Mouse (Mus musculus) limb, embryonic 11.5 days (tissue): Measurements from ENCODE around the gene Tlcd2. TPM values are rescaled to one million over a fixed set of nuclear protein-coding genes. Genes with fewer than 3 reads are reported as not detected.

ENCODE experiments used
- ATAC-seq: fragments of 200-750 bp; cut with Nextera tagmentation; 2 replicates; pipeline ENCODE4 v1.8.0; 2017; ENCODE audit warnings: low read depth; ENCODE audit not compliant: insufficient number of reproducible peaks, low FRiP score, low TSS enrichment
- DNase-seq: peaks from one replicate; pipeline ENCODE4 v3.0.0-alpha.2; 2015; ENCODE audit warnings: low spot score
- H3K27ac ChIP-seq: fragments of 300-500 bp; sonication (generic); replicated peaks from 2 replicates; pipeline ENCODE4 v1.5.1; 2014; ENCODE audit warnings: low read depth, mild to moderate bottlenecking, low read length
- H3K27me3 ChIP-seq: fragments of 300-500 bp; sonication (generic); 2 replicates; pipeline ENCODE4 v1.6.1; 2014; ENCODE audit warnings: mild to moderate bottlenecking, low read length, mixed read lengths; ENCODE audit not compliant: control insufficient read depth, insufficient read depth
- H3K36me3 ChIP-seq: fragments of 300-500 bp; sonication (generic); 2 replicates; pipeline ENCODE4 v1.6.1; 2014; ENCODE audit warnings: mild to moderate bottlenecking, low read length, moderate library complexity, mixed read lengths; ENCODE audit not compliant: control insufficient read depth, insufficient read depth
- H3K4me1 ChIP-seq: fragments of 300-500 bp; sonication (generic); 2 replicates; pipeline ENCODE4 v1.6.1; 2014; ENCODE audit warnings: low read length, mixed read lengths; ENCODE audit not compliant: control insufficient read depth, insufficient read depth
- H3K4me2 ChIP-seq: fragments of 300-500 bp; sonication (generic); 2 replicates; pipeline ENCODE4 v1.6.1; 2014; ENCODE audit warnings: low read depth, mild to moderate bottlenecking, moderate library complexity; ENCODE audit not compliant: severe bottlenecking
- H3K4me3 ChIP-seq: fragments of 300-500 bp; sonication (generic); 2 replicates; pipeline ENCODE4 v1.5.1; 2014; ENCODE audit warnings: low read depth, low read length
- H3K9ac ChIP-seq: fragments of 300-500 bp; sonication (generic); 2 replicates; pipeline ENCODE4 v1.6.1; 2014; ENCODE audit warnings: mild to moderate bottlenecking, low read length
- H3K9me3 ChIP-seq: fragments of 300-500 bp; sonication (generic); 2 replicates; pipeline ENCODE4 v1.6.1; 2016; ENCODE audit warnings: low read length; ENCODE audit not compliant: control insufficient read depth
- WGBS: fragments of 180-500 bp; shearing (Covaris S2); extraction: QIAGEN DNeasy Blood & Tissue Kit; methylation state at CpG from one replicate; pipeline ENCODE4 v1.1.7; 2014; 5-methylcytosine and 5-hydroxymethylcytosine counted together
- polyA plus RNA-seq: library from polyadenylated mRNA; unstranded; fragments of >200 nt; fragmentation: Nextera tagmentation; extraction: Ambion mirVana; gene quantifications from 2 replicates; pipeline ENCODE4 v1.2.1, GENCODE M21; 2014

Gene Tlcd2
- polyA plus RNA-seq, 1 experiment from 2014 or later: 10.4 TPM

DNA sequence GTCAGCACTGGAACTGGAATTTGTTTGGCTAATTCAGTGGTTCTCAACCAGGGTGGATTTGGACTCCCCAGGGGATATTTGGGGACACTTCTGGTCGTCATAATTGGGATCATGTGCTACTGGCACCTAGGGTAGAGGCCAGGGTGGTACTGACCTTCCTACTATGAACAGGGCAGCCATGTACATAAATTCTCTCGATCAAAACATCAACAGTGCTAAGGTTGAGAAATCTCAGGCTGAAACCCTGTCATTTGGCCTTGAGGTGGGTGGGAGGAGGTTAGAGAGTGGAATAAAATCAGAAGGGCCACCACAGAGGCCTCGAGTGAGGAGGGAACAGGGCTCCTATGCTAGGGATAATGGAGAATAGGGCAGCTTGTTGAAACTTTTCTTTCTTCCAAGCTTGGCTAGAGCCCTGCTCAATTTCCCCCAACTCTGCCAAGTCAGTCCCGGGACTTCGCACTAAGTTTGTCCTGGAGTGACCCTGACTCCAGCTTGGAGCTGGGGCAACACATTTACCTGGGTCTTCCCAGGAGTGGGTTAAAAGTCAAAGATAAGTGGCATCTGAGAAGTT lies 2.3 kb upstream of the Tlcd2 start:
- H3K27ac ChIP-seq: no peak overlapping the region
- no peak overlapping the region for H3K4me3 ChIP-seq

DNA sequence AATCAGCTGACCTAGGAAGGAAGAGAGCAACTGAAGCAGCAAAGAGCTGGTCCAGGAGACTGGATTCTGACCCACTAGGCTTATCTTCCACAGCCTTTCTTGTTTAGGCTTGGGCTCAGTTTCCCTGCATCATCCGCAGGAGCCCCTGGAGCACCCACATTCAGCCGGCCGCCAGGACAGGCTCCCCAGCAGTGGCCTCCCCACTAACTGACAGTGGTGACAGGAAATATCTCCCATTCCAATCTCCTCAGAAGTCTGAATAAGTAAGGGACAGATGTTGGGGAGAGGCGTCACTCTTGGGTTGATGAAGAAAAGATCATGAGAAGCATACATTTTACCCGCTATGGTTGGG lies 1.8 kb upstream of the Tlcd2 start:
- H3K9me3 ChIP-seq: no peaks in the 10 kb centered on the region
- H3K27ac ChIP-seq: peak overlapping the region; percentile 80; the same call in 1 of the 2 replicates
- ATAC-seq (no peak), DNase-seq (no peak)
- H3K4me3 ChIP-seq: no peak overlapping the region
- peaks cover 29% of the 10 kb centered on the region for H3K4me1 ChIP-seq
- H3K9ac ChIP-seq: no peak overlapping the region
- no peaks in the 10 kb centered on the region for H3K27me3 ChIP-seq
- H3K4me2 ChIP-seq: peak overlapping the region; percentile 78
- H3K36me3 ChIP-seq: no peaks in the 10 kb centered on the region
- 29% methylated on average over 5 of the region's 5 CpGs for whole genome bisulfite sequencing

More for the DNA sequence above, 2.3 kb upstream of the Tlcd2 start:
- H3K27me3 ChIP-seq: no peaks in the 10 kb centered on the region
- whole genome bisulfite sequencing: 79% methylated on average over 5 of the region's 5 CpGs
- no peak overlapping the region for H3K9ac ChIP-seq
- no peaks in the 10 kb centered on the region for H3K9me3 ChIP-seq
- peaks cover 29% of the 10 kb centered on the region for H3K4me1 ChIP-seq
- no peak for DNase-seq
- H3K36me3 ChIP-seq: no peaks in the 10 kb centered on the region
- no peak for ATAC-seq
- H3K4me2 ChIP-seq: 0 out of 2 replicates have a peak overlapping the region, but pooled peaks have one; percentile 24

DNA sequence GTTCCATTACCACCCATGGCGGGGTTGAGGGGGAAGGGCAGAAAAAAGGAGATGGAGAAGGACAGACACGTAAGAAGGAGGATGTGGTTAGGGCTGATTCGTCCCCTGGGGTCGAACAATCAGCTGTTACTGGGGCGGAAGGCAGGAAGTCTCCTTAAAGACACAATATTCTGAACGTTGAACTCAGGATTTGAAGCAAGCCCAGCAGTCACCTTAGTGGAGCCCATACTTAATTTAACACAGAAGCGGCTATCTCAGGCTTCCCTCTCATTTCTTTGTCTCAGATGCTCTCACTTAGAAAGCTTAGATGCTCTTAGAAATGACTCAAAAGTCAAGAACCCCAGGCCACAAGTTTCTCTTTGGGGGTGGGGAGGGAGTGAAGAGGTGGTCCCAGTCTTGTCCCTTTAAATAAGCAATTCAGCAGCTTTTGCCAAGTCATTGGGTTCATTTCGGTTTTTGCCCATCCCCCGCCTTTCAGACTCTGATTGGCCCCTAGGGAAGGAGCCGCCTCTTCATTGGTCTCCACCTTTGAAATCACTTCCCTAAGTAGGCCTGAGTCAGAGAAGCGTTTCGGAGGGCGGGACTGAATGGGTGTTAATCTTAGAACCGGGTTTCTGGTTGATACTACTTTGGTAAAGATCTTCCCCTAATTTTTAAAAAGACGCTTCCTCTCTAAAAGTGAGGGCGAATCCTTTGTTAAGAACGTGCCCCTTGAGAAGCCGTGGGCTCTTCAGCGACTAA lies 1.2 kb upstream of the Tlcd2 start:
- no peaks in the 10 kb centered on the region for H3K36me3 ChIP-seq
- H3K4me2 ChIP-seq: peak overlapping the region; percentile 78
- DNase-seq (peak; percentile 87), ATAC-seq (no peak)
- peak overlapping the region; percentile 80 for H3K27ac ChIP-seq
- peak overlapping the region; percentile 65 for H3K4me3 ChIP-seq
- H3K9ac ChIP-seq: peak overlapping the region; percentile 58
- 3% methylated on average over 19 of the region's 19 CpGs for WGBS
- no peaks in the 10 kb centered on the region for H3K9me3 ChIP-seq
- H3K4me1 ChIP-seq: peaks cover 25% of the 10 kb centered on the region
- no peaks in the 10 kb centered on the region for H3K27me3 ChIP-seq

DNA sequence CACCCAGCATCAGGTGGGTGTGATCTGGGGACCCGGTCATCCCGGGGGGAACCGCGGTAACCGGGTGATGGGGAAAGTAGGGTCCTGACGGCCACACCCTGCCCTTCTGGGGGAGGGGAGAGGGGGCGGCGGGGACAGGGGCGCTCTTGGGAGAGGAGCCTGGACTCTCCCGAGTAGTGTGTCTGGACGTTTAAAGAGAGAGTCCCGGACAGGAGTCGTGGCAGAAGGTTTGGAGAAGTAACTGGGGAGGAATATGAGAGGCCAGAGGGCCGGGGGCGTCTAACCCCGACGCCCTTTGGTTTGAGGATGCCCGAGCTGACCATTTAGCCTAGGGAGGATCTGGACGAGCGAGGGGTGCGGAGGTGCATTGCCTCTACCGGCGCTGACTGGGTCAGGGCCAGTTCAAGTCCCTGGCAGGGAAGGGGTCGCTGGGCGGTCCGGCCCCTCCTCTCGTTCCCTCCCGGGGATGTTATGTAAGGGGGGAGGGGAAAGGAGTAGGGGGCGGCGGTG lies 283 bp downstream of the Tlcd2 start:
- peak; percentile 10; the same call in 1 of the 2 replicates for ATAC-seq
- Histone ChIP-seq H3K4me2 (peak overlapping the region; percentile 96), H3K27me3 (no peaks in the 10 kb centered on the region), H3K36me3 (peaks cover 1% of the 10 kb centered on the region; the same call in 1 of the 2 replicates), H3K9ac (peak overlapping the region; percentile 30; the same call in 1 of the 2 replicates), H3K4me1 (peaks cover 25% of the 10 kb centered on the region), H3K4me3 (peak overlapping the region; percentile 65), H3K9me3 (no peaks in the 10 kb centered on the region), H3K27ac (0 out of 2 replicates have a peak overlapping the region, but pooled peaks have one; percentile 26)
- WGBS: under 1% methylated on average over 29 of the region's 30 CpGs
- no peak for DNase-seq

DNA sequence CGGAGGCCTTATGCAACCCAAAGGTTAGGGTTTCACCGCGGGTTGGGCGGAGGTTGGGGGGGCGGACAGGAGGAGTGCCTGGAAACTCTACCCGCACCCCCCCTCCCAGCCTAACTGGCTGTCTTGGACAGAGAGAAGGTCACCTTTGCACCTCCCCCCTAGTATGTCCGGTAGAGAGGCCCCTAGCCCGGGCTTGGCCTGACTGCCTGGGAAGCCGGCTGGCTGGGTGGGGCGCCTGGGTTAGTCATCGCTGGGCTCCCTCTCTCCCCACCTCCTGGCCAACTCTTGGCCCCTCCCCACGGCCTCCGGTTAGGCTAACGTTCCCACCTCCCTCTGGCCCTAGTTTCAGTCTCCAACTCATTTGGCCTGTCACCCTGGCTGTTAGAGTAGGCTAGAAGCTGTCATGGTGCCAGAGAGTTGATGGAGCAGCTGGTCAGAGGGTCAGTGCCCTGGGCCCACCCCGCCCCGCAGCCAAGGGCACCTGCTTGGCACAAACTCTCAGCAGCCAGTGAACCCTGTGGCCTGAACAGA lies 803 bp downstream of the Tlcd2 start:
- peaks cover 25% of the 10 kb centered on the region for H3K4me1 ChIP-seq
- WGBS: 5% methylated on average over 16 of the region's 16 CpGs
- H3K27me3 ChIP-seq: no peaks in the 10 kb centered on the region
- H3K4me3 ChIP-seq: peak overlapping the region; percentile 65
- no peaks in the 10 kb centered on the region for H3K9me3 ChIP-seq
- no peak for DNase-seq
- H3K9ac ChIP-seq: peak overlapping the region; percentile 30; the same call in 1 of the 2 replicates
- peak; percentile 16; the same call in 1 of the 2 replicates for ATAC-seq
- 0 out of 2 replicates have a peak overlapping the region, but pooled peaks have one; percentile 32 for H3K27ac ChIP-seq
- peaks cover 3% of the 10 kb centered on the region; the same call in 1 of the 2 replicates for H3K36me3 ChIP-seq
- peak overlapping the region; percentile 96 for H3K4me2 ChIP-seq

DNA sequence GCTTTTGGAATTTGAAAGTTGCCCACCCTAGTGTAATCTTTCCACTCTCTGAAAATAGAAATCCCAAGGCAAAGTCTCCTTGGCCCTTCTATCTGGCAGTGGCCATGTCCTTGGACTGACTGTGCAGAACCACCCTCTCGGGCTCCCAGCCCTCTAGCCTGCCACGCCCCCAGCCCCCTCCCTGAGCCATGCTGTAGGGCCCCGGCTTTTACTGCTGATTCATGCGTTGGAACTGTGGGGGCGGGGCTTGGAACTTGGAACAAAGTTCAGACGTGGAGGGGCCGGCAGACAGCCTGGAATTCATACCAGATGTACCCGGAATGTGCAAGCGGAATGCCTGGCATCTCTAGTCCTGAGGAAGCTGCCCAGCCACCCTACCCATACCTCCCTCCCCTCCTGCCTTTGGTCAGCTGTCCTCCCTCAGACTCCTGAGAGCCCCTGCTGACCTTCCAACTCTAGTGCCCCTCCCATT lies 1.4 kb downstream of the Tlcd2 start:
- Histone ChIP-seq H3K4me1 (peaks cover 25% of the 10 kb centered on the region), H3K9ac (no peak overlapping the region), H3K4me2 (peak overlapping the region; percentile 96), H3K9me3 (no peaks in the 10 kb centered on the region), H3K27me3 (no peaks in the 10 kb centered on the region), H3K4me3 (peak overlapping the region; percentile 65), H3K27ac (no peak overlapping the region; the same call in 1 of the 2 replicates), H3K36me3 (peaks cover 3% of the 10 kb centered on the region; the same call in 1 of the 2 replicates)
- under 1% methylated on average over 9 of the region's 9 CpGs for WGBS
- ATAC-seq (0 out of 2 replicates have a peak, but pooled peaks have one; percentile 19), DNase-seq (peak; percentile 90)

DNA sequence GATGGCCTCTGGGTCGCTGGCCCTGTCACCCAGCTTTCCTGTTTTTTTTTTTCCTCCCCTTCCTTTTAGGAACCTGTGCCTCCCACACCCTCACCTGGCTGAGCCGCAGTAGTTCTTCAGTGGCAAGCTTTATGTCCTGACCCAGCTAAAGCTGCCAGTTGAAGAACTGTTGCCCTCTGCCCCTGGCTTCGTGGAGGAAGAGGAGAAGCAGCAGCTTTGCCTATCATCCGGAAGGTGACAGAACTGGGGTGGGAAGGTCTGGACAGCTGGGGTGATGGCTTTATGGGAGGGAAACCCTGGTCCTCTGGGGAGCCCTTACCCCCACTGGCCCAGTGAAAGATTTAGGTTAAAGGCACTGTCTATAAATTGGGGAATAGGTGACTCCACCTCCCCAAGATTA lies 2.1 kb downstream of the Tlcd2 start:
- DNase-seq (no peak), ATAC-seq (no peak)
- no peaks in the 10 kb centered on the region for H3K27me3 ChIP-seq
- no peak overlapping the region for H3K9ac ChIP-seq
- H3K4me1 ChIP-seq: peaks cover 25% of the 10 kb centered on the region
- 0 out of 2 replicates have a peak overlapping the region, but pooled peaks have one; percentile 1 for H3K4me3 ChIP-seq
- H3K27ac ChIP-seq: peak overlapping the region; percentile 30; the same call in 1 of the 2 replicates
- 55% methylated on average over 4 of the region's 4 CpGs for WGBS
- H3K36me3 ChIP-seq: peaks cover 3% of the 10 kb centered on the region; the same call in 1 of the 2 replicates
- no peaks in the 10 kb centered on the region for H3K9me3 ChIP-seq
- H3K4me2 ChIP-seq: peak overlapping the region; percentile 96; the same call in 1 of the 2 replicates

DNA sequence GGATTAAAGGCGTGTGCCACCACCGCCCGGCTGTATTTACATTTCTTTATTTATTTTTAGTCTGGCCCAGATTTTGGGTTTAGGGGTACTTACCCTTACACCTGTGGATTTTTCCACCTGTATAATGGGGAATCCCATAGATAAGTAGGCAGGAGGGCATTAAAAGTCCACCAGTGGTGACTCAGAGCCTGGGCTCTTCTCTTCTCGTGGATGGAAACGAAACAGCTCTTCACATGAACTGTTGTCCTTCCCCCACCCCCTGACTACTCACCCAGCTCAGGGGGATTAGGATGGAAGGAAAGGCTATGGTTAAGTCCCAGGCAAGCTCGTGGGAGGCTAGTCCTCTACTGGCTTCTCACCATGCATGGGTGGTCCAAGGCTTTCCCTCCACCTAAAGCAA lies 2.9 kb downstream of the Tlcd2 start:
- H3K36me3 ChIP-seq: peaks cover 3% of the 10 kb centered on the region; the same call in 1 of the 2 replicates
- no peak overlapping the region for H3K4me3 ChIP-seq
- peaks cover 25% of the 10 kb centered on the region for H3K4me1 ChIP-seq
- ATAC-seq: no peak
- H3K4me2 ChIP-seq: no peak overlapping the region
- H3K9ac ChIP-seq: no peak overlapping the region
- H3K9me3 ChIP-seq: no peaks in the 10 kb centered on the region
- 87% methylated on average over 6 of the region's 6 CpGs for WGBS
- H3K27ac ChIP-seq: no peak overlapping the region
- H3K27me3 ChIP-seq: no peaks in the 10 kb centered on the region
- DNase-seq: no peak
